Mouse (Mus musculus): ENCODE data around the gene Cdc14b.

Gene Cdc14b

GRCm38 (mm10) chr13:64274879-64275753, at the start of gene Cdc14b:
TSS of gene Cdc14b (minus strand) at chr13:64275290.
- no peaks in the 10 kb centered on the region for H3K36me3 ChIP-seq (ENCODE audit: control insufficient read depth, insufficient read depth, low read length, poor library complexity, severe bottlenecking)
- DNase-seq (ENCODE audit: low read depth, low spot score) = peak; percentile 69

GRCm38 (mm10) chr13:64322561-64323281, 47.6 kb upstream of the Cdc14b start:
- no peaks in the 10 kb centered on the region for H3K36me3 ChIP-seq (ENCODE audit: control insufficient read depth, insufficient read depth, low read length, poor library complexity, severe bottlenecking)
- no peaks in the 10 kb centered on the region; the same call in 1 of the 2 replicates for H3K27me3 ChIP-seq (ENCODE audit: control insufficient read depth, insufficient read depth, low read length, poor library complexity, severe bottlenecking)
- DNase-seq (ENCODE audit: low read depth, low spot score) = no peak

More at GRCm38 (mm10) chr13:64274879-64275753, at the start of gene Cdc14b:
- peaks cover 2% of the 10 kb centered on the region; the same call in 1 of the 2 replicates for H3K27me3 ChIP-seq (ENCODE audit: control insufficient read depth, insufficient read depth, low read length, poor library complexity, severe bottlenecking)

GRCm38 (mm10) chr13:64320334-64320733, 45.2 kb upstream of the Cdc14b start:
- H3K27me3 ChIP-seq (ENCODE audit: control insufficient read depth, insufficient read depth, low read length, poor library complexity, severe bottlenecking) = no peaks in the 10 kb centered on the region
- DNase-seq (ENCODE audit: low read depth, low spot score) = no peak
- H3K36me3 ChIP-seq (ENCODE audit: control insufficient read depth, insufficient read depth, low read length, poor library complexity, severe bottlenecking) = no peaks in the 10 kb centered on the region

DNA sequence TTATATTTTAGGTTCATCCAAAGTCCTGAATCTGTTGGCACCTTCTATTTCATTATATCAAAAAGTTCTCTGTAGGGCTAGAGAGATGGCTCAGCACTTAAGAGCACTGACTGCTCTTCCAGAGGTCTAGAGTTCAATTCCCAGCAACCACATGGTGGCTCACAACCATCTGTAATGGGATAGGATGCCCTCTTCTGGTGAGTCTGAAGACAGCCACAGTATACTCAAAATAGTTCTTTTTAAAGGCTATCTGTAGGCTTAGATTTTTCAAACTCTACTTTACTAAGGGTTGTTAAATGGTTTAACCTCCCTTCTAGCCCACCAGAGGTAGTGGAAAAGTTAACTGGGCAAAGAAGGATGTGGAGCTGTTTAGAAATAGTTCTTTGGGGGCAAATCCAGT, 44.7 kb upstream of the Cdc14b start:
- Histone ChIP-seq H3K36me3 (ENCODE audit: control insufficient read depth, insufficient read depth, low read length, poor library complexity, severe bottlenecking) (no peaks in the 10 kb centered on the region), H3K27me3 (ENCODE audit: control insufficient read depth, insufficient read depth, low read length, poor library complexity, severe bottlenecking) (no peaks in the 10 kb centered on the region)
- DNase-seq (ENCODE audit: low read depth, low spot score) = no peak

DNA sequence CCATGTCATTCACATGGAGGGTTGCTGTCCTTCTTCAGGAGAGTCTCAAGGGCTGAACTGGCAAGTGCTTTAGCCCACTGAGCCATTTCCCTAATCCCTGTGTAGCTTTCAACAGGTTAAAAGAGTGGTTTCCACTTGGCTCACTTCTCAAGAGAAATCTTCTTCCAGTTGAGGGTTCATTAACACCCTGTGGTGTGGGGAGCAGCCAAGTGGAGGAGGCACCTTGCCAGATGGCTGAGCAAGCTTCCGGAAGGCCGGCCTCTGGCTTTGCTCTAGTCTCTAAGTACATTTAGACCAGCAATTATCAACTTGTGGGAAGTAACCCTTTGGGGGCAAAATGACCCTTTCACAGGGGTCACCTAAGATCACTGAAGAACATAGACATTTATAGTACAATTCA, 43.3 kb upstream of the Cdc14b start:
- no peak for DNase-seq (ENCODE audit: low read depth, low spot score)
- Histone ChIP-seq H3K27me3 (ENCODE audit: control insufficient read depth, insufficient read depth, low read length, poor library complexity, severe bottlenecking) (no peaks in the 10 kb centered on the region), H3K36me3 (ENCODE audit: control insufficient read depth, insufficient read depth, low read length, poor library complexity, severe bottlenecking) (no peaks in the 10 kb centered on the region)

DNA sequence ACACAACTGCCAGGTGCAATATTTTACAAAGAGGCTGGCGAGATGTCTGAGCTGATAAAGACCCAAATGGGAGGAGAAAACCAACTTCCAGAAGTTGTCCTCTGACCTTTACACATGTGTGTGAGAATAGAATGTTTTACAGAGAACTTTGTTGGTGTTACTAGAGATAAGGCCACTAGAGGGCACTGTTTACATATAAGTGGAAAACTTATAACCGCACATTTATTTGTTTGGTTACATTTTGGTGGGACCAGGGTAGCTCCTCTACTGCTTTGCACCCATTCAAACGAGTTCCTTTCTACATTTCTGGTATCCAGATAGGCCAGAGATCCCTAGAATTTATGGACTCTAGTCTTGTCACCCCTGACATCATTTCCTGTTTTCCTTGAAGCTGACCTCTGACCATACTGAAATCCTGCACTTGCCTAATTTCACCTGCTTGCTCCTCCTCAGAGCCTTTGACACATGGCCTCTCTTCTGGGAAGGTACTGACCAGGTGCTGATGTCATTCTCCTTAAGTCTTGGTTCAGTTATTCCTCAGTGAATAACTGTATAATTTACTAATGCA, 40.5 kb upstream of the Cdc14b start:
- Histone ChIP-seq H3K27me3 (ENCODE audit: control insufficient read depth, insufficient read depth, low read length, poor library complexity, severe bottlenecking) (no peaks in the 10 kb centered on the region), H3K36me3 (ENCODE audit: control insufficient read depth, insufficient read depth, low read length, poor library complexity, severe bottlenecking) (no peaks in the 10 kb centered on the region)
- DNase-seq (ENCODE audit: low read depth, low spot score) = peak; percentile 73

GRCm38 (mm10) chr13:64314041-64314440, 39.0 kb upstream of the Cdc14b start:
- no peak for DNase-seq (ENCODE audit: low read depth, low spot score)
- H3K27me3 ChIP-seq (ENCODE audit: control insufficient read depth, insufficient read depth, low read length, poor library complexity, severe bottlenecking) = no peaks in the 10 kb centered on the region
- no peaks in the 10 kb centered on the region for H3K36me3 ChIP-seq (ENCODE audit: control insufficient read depth, insufficient read depth, low read length, poor library complexity, severe bottlenecking)

- Histone ChIP-seq H3K36me3 (ENCODE audit: control insufficient read depth, insufficient read depth, low read length, poor library complexity, severe bottlenecking) (no peaks in the 10 kb centered on the region), H3K27me3 (ENCODE audit: control insufficient read depth, insufficient read depth, low read length, poor library complexity, severe bottlenecking) (no peaks in the 10 kb centered on the region)
- DNase-seq (ENCODE audit: low read depth, low spot score) = no peak
These were observed 37.8 kb upstream of the Cdc14b start for GRCm38 (mm10) chr13:64312916-64313289.

DNA sequence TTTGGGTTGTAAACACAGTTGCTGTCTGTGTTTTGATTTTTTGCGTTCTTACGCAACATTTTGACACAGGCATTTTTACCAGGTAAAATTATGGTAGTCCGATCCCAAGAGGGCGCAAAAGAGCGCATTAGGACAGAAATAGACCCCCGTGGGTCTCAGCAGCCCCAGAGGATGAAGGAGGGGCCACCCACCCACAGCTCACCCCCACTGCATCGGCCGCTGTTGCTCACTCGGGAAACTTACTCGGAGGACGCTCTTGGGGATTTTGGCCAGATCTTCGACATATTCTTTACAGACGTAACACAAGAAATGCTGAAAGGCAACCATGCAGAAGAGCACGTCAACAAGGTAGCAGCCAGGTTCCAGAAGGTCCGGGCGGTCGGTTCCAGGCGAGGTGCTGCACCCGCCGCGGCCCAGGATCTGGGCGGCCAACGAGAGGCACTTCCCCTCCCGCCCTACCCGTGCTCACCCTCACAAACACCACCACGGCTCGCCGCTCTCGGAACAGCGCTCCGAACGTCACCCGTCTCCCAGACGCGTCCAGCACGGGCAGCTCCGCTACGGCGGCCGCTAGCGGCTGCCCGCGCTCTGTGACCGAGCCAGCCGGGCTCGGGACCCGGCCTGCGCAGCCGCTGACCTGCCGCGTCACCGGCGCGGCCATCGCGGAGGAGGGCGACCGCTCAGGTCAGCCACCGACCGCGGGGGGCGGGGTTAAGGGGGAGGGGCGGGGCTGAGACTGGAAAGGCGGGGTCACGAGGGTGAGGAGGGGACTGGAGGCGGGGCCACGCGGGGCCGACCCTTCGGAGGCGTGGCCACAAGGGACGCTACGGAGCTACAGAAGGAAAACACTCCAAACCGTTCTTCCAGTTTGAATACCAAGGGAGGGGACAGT, 37.2 kb upstream of the Cdc14b start, which contains the start of gene Aaed1:
Gene Aaed1 (minus strand): TSS at position 687 of the 892 bp plus-strand sequence.
- peak; percentile 86 for DNase-seq (ENCODE audit: low read depth, low spot score)
- no peaks in the 10 kb centered on the region for H3K27me3 ChIP-seq (ENCODE audit: control insufficient read depth, insufficient read depth, low read length, poor library complexity, severe bottlenecking)
- H3K36me3 ChIP-seq (ENCODE audit: control insufficient read depth, insufficient read depth, low read length, poor library complexity, severe bottlenecking) = no peaks in the 10 kb centered on the region

- DNase-seq (ENCODE audit: low read depth, low spot score) = no peak
- Histone ChIP-seq H3K27me3 (ENCODE audit: control insufficient read depth, insufficient read depth, low read length, poor library complexity, severe bottlenecking) (no peaks in the 10 kb centered on the region), H3K36me3 (ENCODE audit: control insufficient read depth, insufficient read depth, low read length, poor library complexity, severe bottlenecking) (0 out of 2 replicates have a peak, but pooled peaks cover 2% of the 10 kb centered on the region)
These were observed 36.2 kb upstream of the Cdc14b start for GRCm38 (mm10) chr13:64311266-64311665.

DNA sequence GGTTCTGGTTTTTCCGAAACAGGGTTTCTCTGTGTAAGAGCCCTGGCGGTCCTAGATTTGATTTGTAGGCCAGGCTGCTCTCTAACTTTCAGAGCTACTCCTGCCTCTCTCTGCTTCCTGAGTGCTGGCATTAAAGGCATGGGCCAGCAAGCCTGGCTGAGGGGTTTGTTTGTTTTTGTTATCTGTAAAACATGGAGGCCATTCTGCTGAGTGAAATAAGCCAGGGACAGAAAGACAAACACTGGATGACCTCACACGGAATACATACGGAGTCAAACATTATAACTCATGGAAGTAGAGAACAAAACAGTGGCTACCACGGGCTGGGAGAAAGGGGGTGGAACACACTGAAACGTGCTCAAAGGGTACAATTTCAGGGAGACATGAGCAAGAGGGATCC, 35.5 kb upstream of the Cdc14b start:
- DNase-seq (ENCODE audit: low read depth, low spot score) = no peak
- H3K27me3 ChIP-seq (ENCODE audit: control insufficient read depth, insufficient read depth, low read length, poor library complexity, severe bottlenecking) = no peaks in the 10 kb centered on the region
- 0 out of 2 replicates have a peak, but pooled peaks cover 2% of the 10 kb centered on the region for H3K36me3 ChIP-seq (ENCODE audit: control insufficient read depth, insufficient read depth, low read length, poor library complexity, severe bottlenecking)

DNA sequence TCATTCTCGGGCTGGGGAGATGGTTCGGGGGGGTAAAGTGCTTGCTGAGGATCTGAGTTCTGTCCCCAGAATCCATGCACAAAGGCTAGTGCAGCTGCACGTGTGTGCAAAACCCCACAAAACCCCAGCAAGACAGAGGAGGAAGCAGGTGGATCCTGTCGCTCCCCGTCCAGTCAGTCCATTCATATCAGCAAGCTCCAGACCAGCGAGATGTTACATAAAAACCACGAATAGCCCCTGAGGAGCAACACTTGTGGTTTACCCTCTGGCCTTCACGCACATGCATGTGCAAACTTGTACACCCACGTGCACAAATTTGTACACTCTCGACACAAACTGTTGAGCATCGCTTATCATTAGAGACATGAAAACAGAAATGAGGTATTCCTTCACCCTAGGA, 34.8 kb upstream of the Cdc14b start:
- no peaks in the 10 kb centered on the region for H3K27me3 ChIP-seq (ENCODE audit: control insufficient read depth, insufficient read depth, low read length, poor library complexity, severe bottlenecking)
- peak; percentile 22 for DNase-seq (ENCODE audit: low read depth, low spot score)
- H3K36me3 ChIP-seq (ENCODE audit: control insufficient read depth, insufficient read depth, low read length, poor library complexity, severe bottlenecking) = 0 out of 2 replicates have a peak, but pooled peaks cover 2% of the 10 kb centered on the region

DNA sequence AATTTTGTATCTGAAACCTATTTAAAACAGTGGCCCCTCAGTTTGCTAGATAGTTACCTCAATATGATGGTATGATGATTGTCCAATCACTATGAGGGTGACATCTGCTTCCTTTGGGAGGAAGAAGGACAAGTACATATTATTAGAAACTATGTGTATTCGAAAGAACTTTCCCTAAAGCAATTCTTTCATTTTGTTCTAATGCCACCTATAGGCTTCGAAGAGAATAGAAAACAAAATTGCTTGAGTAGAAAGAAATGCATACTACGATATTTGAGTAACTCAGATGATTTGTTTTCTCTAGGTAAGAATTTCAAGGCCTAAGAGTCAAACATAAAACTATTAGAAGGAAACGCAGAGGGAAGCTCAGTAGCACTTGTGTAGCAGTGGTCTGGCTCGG, 33.9 kb upstream of the Cdc14b start:
- no peaks in the 10 kb centered on the region for H3K27me3 ChIP-seq (ENCODE audit: control insufficient read depth, insufficient read depth, low read length, poor library complexity, severe bottlenecking)
- H3K36me3 ChIP-seq (ENCODE audit: control insufficient read depth, insufficient read depth, low read length, poor library complexity, severe bottlenecking) = 0 out of 2 replicates have a peak, but pooled peaks cover 2% of the 10 kb centered on the region
- peak; percentile 29 for DNase-seq (ENCODE audit: low read depth, low spot score)

DNA sequence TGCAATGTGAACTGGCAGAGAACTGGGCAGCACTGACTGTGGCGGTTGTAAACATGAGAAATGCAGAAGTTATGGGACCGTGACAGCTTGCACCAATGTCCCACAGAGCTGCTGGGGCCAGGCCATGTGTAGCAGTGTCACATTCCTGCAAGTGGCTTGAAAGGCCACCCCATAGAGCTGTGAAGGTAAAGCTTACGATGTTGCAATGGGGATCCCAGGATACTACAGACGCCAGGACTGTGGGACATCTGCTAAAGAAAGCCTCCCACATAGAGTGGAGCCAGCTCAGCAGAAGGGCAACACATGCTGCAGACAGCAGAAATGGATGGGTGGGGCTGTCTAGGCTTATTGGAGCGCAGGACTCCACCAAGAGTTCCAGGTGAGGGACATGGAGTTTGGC, 32.4 kb upstream of the Cdc14b start:
- Histone ChIP-seq H3K36me3 (ENCODE audit: control insufficient read depth, insufficient read depth, low read length, poor library complexity, severe bottlenecking) (peaks cover 5% of the 10 kb centered on the region; the same call in 1 of the 2 replicates), H3K27me3 (ENCODE audit: control insufficient read depth, insufficient read depth, low read length, poor library complexity, severe bottlenecking) (no peaks in the 10 kb centered on the region)
- DNase-seq (ENCODE audit: low read depth, low spot score) = no peak

Data from splenic B cell, adult 2 months (primary cell).